Mouse (Mus musculus) lung, embryonic 14.5 days (tissue): ENCODE measurements at regions not wholly inside any gene's neighbourhood (a gene's known extent, or its start where the extent isn't known, plus 50 kb on each side); places are given as distances from the start of the nearest gene placed in this dataset.

Source experiments
- ATAC-seq: fragments of 200-750 bp; cut with Nextera tagmentation; 2 replicates; pipeline ENCODE4 v1.8.0; 2017; ENCODE audit warnings: mild to moderate bottlenecking, moderate TSS enrichment, moderate library complexity; ENCODE audit not compliant: insufficient read depth
- DNase-seq: peaks from one replicate; pipeline ENCODE4 v3.0.0-alpha.2; 2015
- H3K27ac ChIP-seq: fragments of 300-500 bp; sonication (generic); 2 replicates; pipeline ENCODE4 v1.5.1; 2014; ENCODE audit warnings: low read depth, mild to moderate bottlenecking, moderate library complexity
- H3K27me3 ChIP-seq: fragments of 300-500 bp; sonication (generic); 2 replicates; pipeline ENCODE4 v1.6.1; 2014; ENCODE audit warnings: low read length, control low read depth; ENCODE audit not compliant: insufficient read depth
- H3K36me3 ChIP-seq: fragments of 300-500 bp; sonication (generic); 2 replicates; pipeline ENCODE4 v1.6.1; 2014; ENCODE audit warnings: control low read depth; ENCODE audit not compliant: insufficient read depth
- H3K4me1 ChIP-seq: fragments of 300-500 bp; sonication (generic); 2 replicates; pipeline ENCODE4 v1.6.1; 2014; ENCODE audit warnings: antibody characterized with exemption, control low read depth; ENCODE audit not compliant: insufficient read depth
- H3K4me2 ChIP-seq: fragments of 300-500 bp; sonication (generic); 2 replicates; pipeline ENCODE4 v1.6.1; 2014; ENCODE audit warnings: mild to moderate bottlenecking
- H3K4me3 ChIP-seq: fragments of 300-500 bp; sonication (generic); 2 replicates; pipeline ENCODE4 v1.5.1; 2014; ENCODE audit warnings: low read depth, low read length
- H3K9ac ChIP-seq: fragments of 300-500 bp; sonication (generic); 2 replicates; pipeline ENCODE4 v1.6.1; 2014
- H3K9me3 ChIP-seq: fragments of 300-500 bp; sonication (generic); 2 replicates; pipeline ENCODE4 v1.6.1; 2016; ENCODE audit warnings: low read depth, low read length, control low read depth
- CTCF ChIP-seq: IDR thresholded peaks from 2 replicates; pipeline ENCODE4 v1.5.1; 2016; ENCODE audit warnings: antibody characterized with exemption, low read depth
- WGBS: fragments of 180-500 bp; shearing (Covaris S2); extraction: QIAGEN DNeasy Blood & Tissue Kit; methylation state at CpG from one replicate; pipeline ENCODE4 v1.1.7; 2014; 5-methylcytosine and 5-hydroxymethylcytosine counted together

- DNase-seq (no peak), ATAC-seq (no peak)
- no peak overlapping the region for H3K4me2 ChIP-seq
- H3K27me3 ChIP-seq: no peaks in the 10 kb centered on the region
- 0 out of 2 replicates have a peak, but pooled peaks have one; percentile 8 for TF ChIP-seq CTCF
- no peaks in the 10 kb centered on the region for H3K9me3 ChIP-seq
- no peak overlapping the region for H3K9ac ChIP-seq
- H3K4me1 ChIP-seq: peaks cover 11% of the 10 kb centered on the region
- WGBS: 54% methylated on average over 13 of the region's 13 CpGs
- H3K27ac ChIP-seq: no peak overlapping the region
- H3K36me3 ChIP-seq: no peaks in the 10 kb centered on the region
- H3K4me3 ChIP-seq: no peak overlapping the region
Measured at GRCm38 (mm10) chr13:97520988-97521547, 239.4 kb downstream of the Gm10260 start.

DNA sequence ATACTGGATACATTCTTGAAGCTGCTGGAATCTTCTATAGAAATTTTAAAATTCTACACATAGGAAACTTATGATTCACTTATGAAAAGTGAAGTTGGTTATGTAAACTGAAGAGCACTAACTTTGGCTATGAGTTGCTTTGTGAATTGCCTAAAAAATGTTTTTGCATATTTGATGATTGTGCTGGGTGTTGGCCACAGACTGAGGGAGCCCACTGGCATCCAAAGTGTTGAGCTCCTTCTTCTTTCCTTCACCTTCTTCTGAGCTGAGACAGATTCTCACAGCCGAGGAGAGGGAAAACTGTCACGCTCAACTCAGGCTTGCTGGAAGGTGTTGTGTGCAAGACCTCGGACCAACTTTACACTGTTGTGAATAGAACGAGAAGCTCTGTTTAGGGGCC, 243.7 kb downstream of the Gm10260 start:
- Histone ChIP-seq H3K4me3 (no peak overlapping the region), H3K9ac (no peak overlapping the region), H3K4me1 (no peaks in the 10 kb centered on the region), H3K27me3 (no peaks in the 10 kb centered on the region), H3K36me3 (no peaks in the 10 kb centered on the region), H3K4me2 (no peak overlapping the region), H3K27ac (no peak overlapping the region), H3K9me3 (no peaks in the 10 kb centered on the region)
- no peak for TF ChIP-seq CTCF
- ATAC-seq: no peak
- 91% methylated on average over 4 of the region's 4 CpGs for WGBS
- no peak for DNase-seq

DNA sequence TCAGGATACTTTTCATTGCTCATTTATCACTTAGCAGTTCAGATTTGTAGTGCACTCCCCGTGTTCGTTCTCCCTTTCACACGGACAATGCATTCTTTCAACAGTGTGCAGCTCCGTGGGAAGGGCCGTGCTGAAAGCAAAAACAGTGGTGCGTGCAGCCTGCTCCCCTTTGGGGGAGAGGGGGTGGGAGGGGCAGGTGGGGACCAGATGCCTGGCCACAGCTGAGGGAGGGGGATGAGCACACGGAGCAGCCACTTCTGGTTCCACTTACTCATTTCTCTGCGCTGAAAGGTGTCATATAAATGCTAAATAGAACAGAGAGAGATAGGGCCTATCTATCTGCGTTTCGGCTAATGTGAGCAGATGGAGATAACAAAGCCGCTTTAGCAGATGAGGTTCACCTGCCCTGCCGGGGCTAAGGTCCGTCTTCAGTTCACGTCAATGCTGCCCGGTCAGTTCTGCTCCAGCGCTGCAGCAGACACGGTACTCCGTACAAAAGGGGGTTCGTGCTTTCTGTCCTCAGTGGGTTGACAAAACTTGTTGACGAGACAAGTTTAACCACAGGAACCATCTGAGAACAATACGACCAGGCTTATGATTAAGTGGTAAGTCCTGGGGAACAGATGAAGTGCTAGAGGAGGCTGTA, 245.9 kb downstream of the Gm10260 start:
- 32% methylated on average over 21 of the region's 21 CpGs for WGBS
- Histone ChIP-seq H3K36me3 (no peaks in the 10 kb centered on the region), H3K27me3 (no peaks in the 10 kb centered on the region), H3K4me1 (no peaks in the 10 kb centered on the region; the same call in 1 of the 2 replicates), H3K27ac (no peak overlapping the region), H3K9ac (no peak overlapping the region), H3K4me2 (peak overlapping the region; percentile 27; the same call in 1 of the 2 replicates), H3K9me3 (no peaks in the 10 kb centered on the region), H3K4me3 (no peak overlapping the region)
- no peak for DNase-seq
- no peak for ATAC-seq
- no peak for TF ChIP-seq CTCF

GRCm38 (mm10) chr13:97512521-97512920, 247.9 kb downstream of the Gm10260 start:
- TF ChIP-seq CTCF: no peak
- no peak overlapping the region for H3K9ac ChIP-seq
- WGBS: 35% methylated on average over 4 of the region's 4 CpGs

GRCm38 (mm10) chr13:97510431-97511261, 249.8 kb downstream of the Gm10260 start:
- 31% methylated on average over 10 of the region's 10 CpGs for WGBS

More at GRCm38 (mm10) chr13:97512521-97512920, 247.9 kb downstream of the Gm10260 start:
- DNase-seq: no peak
- H3K27me3 ChIP-seq: no peaks in the 10 kb centered on the region
- no peak overlapping the region for H3K4me2 ChIP-seq
- H3K27ac ChIP-seq: no peak overlapping the region
- no peak overlapping the region for H3K4me3 ChIP-seq
- no peak for ATAC-seq
- H3K36me3 ChIP-seq: no peaks in the 10 kb centered on the region
- no peaks in the 10 kb centered on the region; the same call in 1 of the 2 replicates for H3K4me1 ChIP-seq
- H3K9me3 ChIP-seq: no peaks in the 10 kb centered on the region

DNA sequence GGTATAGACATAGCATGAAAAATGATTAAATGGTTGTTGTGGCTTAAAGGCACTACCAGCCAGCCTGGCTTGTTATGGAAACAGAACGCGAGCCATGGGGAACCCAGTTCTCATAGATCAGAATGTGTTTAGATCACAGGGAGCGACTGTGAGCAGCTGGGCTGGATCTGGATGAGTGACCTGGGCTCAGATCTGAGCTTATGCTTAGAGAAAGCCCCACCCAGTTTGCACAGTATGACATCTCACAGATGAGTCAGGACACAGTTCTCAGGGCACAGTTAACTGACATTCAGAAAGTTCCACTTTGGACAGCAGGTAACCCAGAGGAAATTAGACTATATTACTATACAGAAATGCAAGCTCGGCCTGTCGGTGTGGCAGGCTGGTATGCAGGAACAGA, 255.5 kb downstream of the Gm10260 start:
- Histone ChIP-seq H3K36me3 (no peaks in the 10 kb centered on the region), H3K4me2 (no peak overlapping the region), H3K27ac (no peak overlapping the region), H3K9ac (no peak overlapping the region), H3K4me3 (no peak overlapping the region), H3K27me3 (no peaks in the 10 kb centered on the region), H3K9me3 (no peaks in the 10 kb centered on the region), H3K4me1 (no peaks in the 10 kb centered on the region)
- DNase-seq (no peak), ATAC-seq (no peak)
- no peak for TF ChIP-seq CTCF
- 80% methylated on average over 5 of the region's 5 CpGs for whole genome bisulfite sequencing

More at GRCm38 (mm10) chr13:97510431-97511261, 249.8 kb downstream of the Gm10260 start:
- H3K27me3 ChIP-seq: no peaks in the 10 kb centered on the region
- no peak overlapping the region for H3K4me3 ChIP-seq
- DNase-seq (peak; percentile 63), ATAC-seq (peak; percentile 83)
- H3K9me3 ChIP-seq: no peaks in the 10 kb centered on the region
- H3K9ac ChIP-seq: no peak overlapping the region
- no peaks in the 10 kb centered on the region; the same call in 1 of the 2 replicates for H3K4me1 ChIP-seq
- 0 out of 2 replicates have a peak overlapping the region, but pooled peaks have one; percentile 13 for H3K4me2 ChIP-seq
- peak overlapping the region; percentile 59; the same call in 1 of the 2 replicates for H3K27ac ChIP-seq
- no peak for TF ChIP-seq CTCF
- no peaks in the 10 kb centered on the region for H3K36me3 ChIP-seq
